Comparison of ENCODE assay signal across 9 mouse cellular contexts in the genomic region with DNA sequence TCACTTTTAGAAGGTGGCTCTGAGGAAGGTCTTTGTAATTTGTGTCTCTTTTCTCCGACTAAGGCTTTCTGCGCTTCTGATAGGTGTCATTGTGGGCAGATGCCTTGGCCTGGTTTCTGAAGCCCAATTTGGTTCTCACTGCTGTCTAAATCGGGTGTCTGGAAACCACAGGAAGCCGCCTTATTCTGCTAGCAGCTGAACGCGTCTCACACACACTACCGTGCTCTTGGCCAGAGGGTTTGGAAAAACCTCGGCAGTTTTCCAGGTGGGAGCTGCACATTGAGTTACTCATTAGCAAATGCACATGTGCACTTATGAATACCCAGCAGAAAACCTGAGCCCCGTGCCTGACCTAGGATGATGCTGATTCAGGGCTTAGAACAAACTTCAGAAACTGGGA. TPM values are rescaled to one million over a fixed set of nuclear protein-coding genes. Genes with fewer than 3 reads are reported as not detected.
DNase-seq lines count a peak whose midpoint lies in the region; ATAC-seq and TF ChIP-seq lines count a peak whose summit lies in the region.
"Had no signal": no experiment of that assay in that cellular context is flagged by ENCODE, and none has a peak within 500 bp of the region (broad histone marks: within the 10 kb centered on the region; RNA-seq: fewer than 3 reads in every experiment).

No protein-coding gene starts in this region.

- TF ChIP-seq CTCF in CH12.LX (conservative IDR thresholded peaks at IDR 0.05 in 1 of 2, IDR thresholded peaks at IDR 0.05 in 1 of 2; ENCODE audit: low read depth in 2 of 2, low read length in 2 of 2): no peak

- 0 out of 2 replicates have a peak overlapping the region, but pooled peaks have one; percentile 18 for H3K27ac ChIP-seq in heart, embryonic 11.5 days (ENCODE audit: low read depth, low read length)
- H3K27ac ChIP-seq in heart, embryonic 12.5 days (ENCODE audit: poor library complexity, severe bottlenecking): no peak overlapping the region
- H3K27ac ChIP-seq in CH12.LX (ENCODE audit: insufficient read depth, low read depth): no peak overlapping the region

- no peaks in the 10 kb centered on the region for H3K36me3 ChIP-seq in heart, embryonic 11.5 days (ENCODE audit: control insufficient read depth, insufficient read depth, low read length)
- no peaks in the 10 kb centered on the region for H3K36me3 ChIP-seq in heart, embryonic 12.5 days
- H3K36me3 ChIP-seq in CH12.LX (replicated peaks in 1 of 2; ENCODE audit: control insufficient read depth in 1 of 2, insufficient read depth in 1 of 2, low read length in 1 of 2): no peaks in the 10 kb centered on the region

- TF ChIP-seq EP300 in CH12.LX (IDR thresholded peaks at IDR 0.05; ENCODE audit: low read length): peak; percentile 40

- dilution Hi-C loops in CH12.LX (cut with MboI; ENCODE audit: extremely low pct_ligation_motif_present, extremely low pct_unique_long_range_greater_than_20kb, low sequenced_read_pairs): no loop called here

- WGBS in heart, embryonic 11.5 days (ENCODE audit: insufficient replicate concordance): 69% methylated on average over 9 of the region's 9 CpGs
- 73% methylated on average over 9 of the region's 9 CpGs for WGBS in heart, embryonic 12.5 days

- in situ Hi-C loops in CH12.LX (cut with MboI; ENCODE audit: low pct_ligation_motif_present, low pct_unique_long_range_greater_than_20kb, low sequenced_read_pairs): no loop called here

- no peak for ATAC-seq in heart, embryonic 11.5 days (replicated peaks; ENCODE audit: insufficient number of reproducible peaks, low FRiP score, low TSS enrichment)
- ATAC-seq in heart, embryonic 12.5 days (ENCODE audit: insufficient number of reproducible peaks, low FRiP score): no peak

- no peaks in the 10 kb centered on the region for H3K9me3 ChIP-seq in heart, embryonic 11.5 days (replicated peaks; ENCODE audit: control insufficient read depth, low read length)
- H3K9me3 ChIP-seq in heart, embryonic 12.5 days (replicated peaks): no peaks in the 10 kb centered on the region
- no peaks in the 10 kb centered on the region for H3K9me3 ChIP-seq in CH12.LX (replicated peaks; ENCODE audit: low read length)

- no peak overlapping the region for H3K4me3 ChIP-seq in heart, embryonic 11.5 days (ENCODE audit: low read depth, low read length)
- H3K4me3 ChIP-seq in heart, embryonic 12.5 days: no peak overlapping the region
- no peak overlapping the region for H3K4me3 ChIP-seq in CH12.LX (replicated peaks in 1 of 3; ENCODE audit: low read depth in 2 of 3, low read length in 2 of 3, poor library complexity in 1 of 3)
- H3K4me3 ChIP-seq: myocyte had no signal

- H3K79me2 ChIP-seq in CH12.LX (replicated peaks; ENCODE audit: control insufficient read depth, extremely low read depth, insufficient read depth, poor library complexity, severe bottlenecking): no peaks in the 10 kb centered on the region

- H3K4me2 ChIP-seq in heart, embryonic 11.5 days: no peak overlapping the region
- no peak overlapping the region for H3K4me2 ChIP-seq in heart, embryonic 12.5 days
- H3K4me2 ChIP-seq in CH12.LX (ENCODE audit: insufficient read depth, low read depth, poor library complexity, severe bottlenecking): peak overlapping the region; percentile 51

- peak; percentile 52 for DNase-seq in CH12.LX (ENCODE audit: extremely low read depth)
- peak; percentile 84 for DNase-seq in kidney, adult 18-20 months
- DNase-seq in natural killer cell, adult 2 months (ENCODE audit: low spot score in 2 of 2): peak; percentile 25 to 26
- no peak for DNase-seq in Muller cell, postnatal 12 days (ENCODE audit: inconsistent ontology term)
- no peak for DNase-seq in urinary bladder, postnatal 25 days (ENCODE audit: low spot score)
- no peak for DNase-seq in testis, postnatal 10 days (ENCODE audit: low spot score)

- no peaks in the 10 kb centered on the region for H3K27me3 ChIP-seq in heart, embryonic 11.5 days (ENCODE audit: control insufficient read depth, insufficient read depth, low read length)
- H3K27me3 ChIP-seq in heart, embryonic 12.5 days (replicated peaks): no peaks in the 10 kb centered on the region
- no peaks in the 10 kb centered on the region for H3K27me3 ChIP-seq in CH12.LX (replicated peaks)

- no peak for TF ChIP-seq POLR2A in CH12.LX (IDR thresholded peaks at IDR 0.05; ENCODE audit: low read depth, low read length)

- H3K4me1 ChIP-seq in heart, embryonic 11.5 days (ENCODE audit: control insufficient read depth, insufficient read depth, low read length): peaks cover 15% of the 10 kb centered on the region; the same call in 1 of the 2 replicates
- peaks cover 55% of the 10 kb centered on the region for H3K4me1 ChIP-seq in heart, embryonic 12.5 days (replicated peaks)
- peaks cover 22 to 55% of the 10 kb centered on the region in 2 experiments for H3K4me1 ChIP-seq in CH12.LX (ENCODE audit: control insufficient read depth in 1 of 2, insufficient read depth in 2 of 2)

- no peak overlapping the region for H3K9ac ChIP-seq in heart, embryonic 11.5 days (ENCODE audit: low read depth, low read length)
- no peak overlapping the region for H3K9ac ChIP-seq in heart, embryonic 12.5 days
- H3K9ac ChIP-seq in CH12.LX (ENCODE audit: insufficient read depth, low read depth): no peak overlapping the region

- TF ChIP-seq RAD21 in CH12.LX (IDR thresholded peaks at IDR 0.05; ENCODE audit: low read depth, low read length): no peak

TF ChIP-seq in CH12.LX, 34 proteins besides CTCF, POLR2A, EP300 and RAD21:
- no peak for TF ChIP-seq ZKSCAN1 (IDR thresholded peaks at IDR 0.05; ENCODE audit: borderline replicate concordance, low read depth, low read length)
- no peak for TF ChIP-seq USF1 (IDR thresholded peaks at IDR 0.05; ENCODE audit: low read depth, low read length)
- no peak for TF ChIP-seq ZC3H11A (IDR thresholded peaks at IDR 0.05; ENCODE audit: low read depth, low read length)
- no peak for TF ChIP-seq NELFE (IDR thresholded peaks at IDR 0.05; ENCODE audit: low read depth, low read length)
- no peak for TF ChIP-seq CHD1 (IDR thresholded peaks at IDR 0.05; ENCODE audit: low read depth, low read length)
- no peak for TF ChIP-seq MYC (IDR thresholded peaks at IDR 0.05; ENCODE audit: low read depth, low read length)
- peak; percentile 37; the same call in 1 of the 2 replicates for TF ChIP-seq IRF4 (IDR thresholded peaks at IDR 0.05; ENCODE audit: low read depth, low read length)
- peak; percentile 57 for TF ChIP-seq ETS1 (conservative IDR thresholded peaks at IDR 0.05; ENCODE audit: low read depth, low read length)
- no peak for TF ChIP-seq NRF1 (IDR thresholded peaks at IDR 0.05; ENCODE audit: low read depth, low read length)
- TF ChIP-seq MAZ (IDR thresholded peaks at IDR 0.05; ENCODE audit: low read depth, low read length): no peak
- peak; percentile 90 for TF ChIP-seq MEF2A (IDR thresholded peaks at IDR 0.05; ENCODE audit: borderline replicate concordance, low read depth, low read length)
- TF ChIP-seq SIN3A (IDR thresholded peaks at IDR 0.05; ENCODE audit: low read length): no peak
- no peak for TF ChIP-seq MAFK (IDR thresholded peaks at IDR 0.05; ENCODE audit: insufficient replicate concordance, low read length)
- no peak for TF ChIP-seq KAT2A (IDR thresholded peaks at IDR 0.05; ENCODE audit: insufficient replicate concordance, low read length)
- no peak for TF ChIP-seq SMC3 (IDR thresholded peaks at IDR 0.05; ENCODE audit: low read depth, low read length)
- no peak for TF ChIP-seq JUN (IDR thresholded peaks at IDR 0.05; ENCODE audit: insufficient read depth, low read depth, low read length)
- TF ChIP-seq POLR2AphosphoS2 (IDR thresholded peaks at IDR 0.05; ENCODE audit: low read depth, low read length): no peak
- no peak for TF ChIP-seq TBP (conservative IDR thresholded peaks at IDR 0.05; ENCODE audit: low read depth, low read length)
- no peak for TF ChIP-seq GABPA (IDR thresholded peaks at IDR 0.05; ENCODE audit: insufficient replicate concordance, low read depth, low read length)
- TF ChIP-seq RCOR1 (conservative IDR thresholded peaks at IDR 0.05; ENCODE audit: low read depth, low read length): 0 out of 2 replicates have a peak, but pooled peaks have one; percentile 24
- TF ChIP-seq CHD2 (IDR thresholded peaks at IDR 0.05; ENCODE audit: low read length): no peak
- peak; percentile 32; the same call in 1 of the 2 replicates for TF ChIP-seq TCF12 (IDR thresholded peaks at IDR 0.05; ENCODE audit: low read depth, low read length)
- no peak for TF ChIP-seq UBTF (IDR thresholded peaks at IDR 0.05; ENCODE audit: low read depth, low read length)
- no peak for TF ChIP-seq MAX (IDR thresholded peaks at IDR 0.05; ENCODE audit: low read length)
- no peak for TF ChIP-seq USF2 (conservative IDR thresholded peaks at IDR 0.05; ENCODE audit: low read depth, low read length)
- TF ChIP-seq MXI1 (IDR thresholded peaks at IDR 0.05; ENCODE audit: low read depth, low read length): no peak
- TF ChIP-seq JUND (conservative IDR thresholded peaks at IDR 0.05; ENCODE audit: low read depth, low read length): no peak
- TF ChIP-seq ZNF384 (IDR thresholded peaks at IDR 0.05; ENCODE audit: low read depth, low read length): no peak
- TF ChIP-seq ZMIZ1 (IDR thresholded peaks at IDR 0.05; ENCODE audit: low read depth, low read length): no peak
- TF ChIP-seq E2F4 (IDR thresholded peaks at IDR 0.05; ENCODE audit: insufficient replicate concordance, low read depth, low read length): no peak
- TF ChIP-seq HCFC1 (IDR thresholded peaks at IDR 0.05; ENCODE audit: low read depth, low read length): no peak
- no peak for TF ChIP-seq PAX5 (IDR thresholded peaks at IDR 0.05; ENCODE audit: low read length)
- TF ChIP-seq BHLHE40 (IDR thresholded peaks at IDR 0.05; ENCODE audit: low read depth, low read length): peak; percentile 58
- TF ChIP-seq ELF1 (IDR thresholded peaks at IDR 0.05; ENCODE audit: low read depth, low read length): no peak
TF ChIP-seq in CH12.LX: peak in this region for 6.

RNA-seq across cellular contexts. Expression of a gene that starts 52.9 kb away (rescaled TPM):
- 1.5 and 1.8 TPM in 2 replicates for polyA plus RNA-seq in heart, embryonic 11.5 days (2014; fragmentation: Nextera tagmentation; extraction: Ambion mirVana)
- 1.4 and 1.5 TPM in 2 replicates for polyA plus RNA-seq in heart, embryonic 12.5 days (2016; fragmentation: Nextera tagmentation; extraction: Ambion mirVana)
- total RNA-seq in CH12.LX (2012; rRNA removed) (0.38 and 0.88 TPM in 2 replicates), CH12.LX (2014; rRNA removed) (0.35 and 0.38 TPM in 2 replicates)
- polyA plus RNA-seq in CH12.LX (2012; ENCODE audit: insufficient read length, low read depth): 0.72 and 0.84 TPM in 2 replicates
- polyA plus RNA-seq: myocyte had no signal

Comparison
In these comparisons a context has a peak if more than half of its experiments do, and no peak if none do; other contexts are left out.
1. DNase-seq: peak in CH12.LX (single experiment), kidney, adult 18-20 months (single experiment) and natural killer cell, adult 2 months (2 of 2); none in Muller cell, postnatal 12 days (single experiment), urinary bladder, postnatal 25 days (single experiment) and testis, postnatal 10 days (single experiment).